Mouse (Mus musculus) limb, embryonic 14.5 days (tissue): ENCODE data around the gene Tubb5. TPM values are rescaled to one million over a fixed set of nuclear protein-coding genes. Genes with fewer than 3 reads are reported as not detected.

Experiments
- ATAC-seq: fragments of 200-750 bp; cut with Nextera tagmentation; 2 replicates; pipeline ENCODE4 v1.8.0; 2017; ENCODE audit warnings: low read depth, moderate number of reproducible peaks, moderate TSS enrichment; ENCODE audit not compliant: low FRiP score
- DNase-seq: peaks from one replicate; pipeline ENCODE4 v3.0.0-alpha.2; 2015; ENCODE audit warnings: low spot score
- H3K27ac ChIP-seq: fragments of 300-500 bp; sonication (generic); replicated peaks from 2 replicates; pipeline ENCODE4 v1.5.1; 2014; ENCODE audit warnings: low read depth, mild to moderate bottlenecking, low read length, moderate library complexity, mixed read lengths
- H3K27me3 ChIP-seq: fragments of 300-500 bp; sonication (generic); 2 replicates; pipeline ENCODE4 v1.6.1; 2014; ENCODE audit warnings: low read length, mixed read lengths; ENCODE audit not compliant: control insufficient read depth, insufficient read depth
- H3K36me3 ChIP-seq: fragments of 300-500 bp; sonication (generic); 2 replicates; pipeline ENCODE4 v1.6.1; 2014; ENCODE audit warnings: mild to moderate bottlenecking, low read length, moderate library complexity, mixed read lengths; ENCODE audit not compliant: control insufficient read depth, insufficient read depth
- H3K4me1 ChIP-seq: fragments of 300-500 bp; sonication (generic); 2 replicates; pipeline ENCODE4 v1.6.1; 2014; ENCODE audit warnings: antibody characterized with exemption, low read length, mixed read lengths; ENCODE audit not compliant: control insufficient read depth, insufficient read depth
- H3K4me2 ChIP-seq: fragments of 300-500 bp; sonication (generic); replicated peaks from 2 replicates; pipeline ENCODE4 v1.6.1; 2014; ENCODE audit warnings: low read depth, mild to moderate bottlenecking, low read length, moderate library complexity; ENCODE audit not compliant: severe bottlenecking
- H3K4me3 ChIP-seq: fragments of 300-500 bp; sonication (generic); replicated peaks from 2 replicates; pipeline ENCODE4 v1.5.1; 2014; ENCODE audit warnings: low read length
- H3K9ac ChIP-seq: fragments of 300-500 bp; sonication (generic); 2 replicates; pipeline ENCODE4 v1.6.1; 2014; ENCODE audit warnings: mild to moderate bottlenecking, low read depth, low read length, moderate library complexity; ENCODE audit not compliant: severe bottlenecking
- H3K9me3 ChIP-seq: fragments of 300-500 bp; sonication (generic); 2 replicates; pipeline ENCODE4 v1.6.1; 2016; ENCODE audit warnings: low read length; ENCODE audit not compliant: control insufficient read depth
- POLR2A ChIP-seq: fragments of 200-500 bp; IDR thresholded peaks from 2 replicates; pipeline ENCODE4 v1.8.0; 2012; ENCODE audit warnings: inconsistent platforms, mild to moderate bottlenecking, moderate library complexity, borderline replicate concordance; ENCODE audit not compliant: insufficient read depth, insufficient read length; ENCODE audit errors: extremely low read depth
- WGBS: fragments of 180-500 bp; shearing (Covaris S2); extraction: QIAGEN DNeasy Blood & Tissue Kit; methylation state at CpG from one replicate; pipeline ENCODE4 v1.1.7; 2014; 5-methylcytosine and 5-hydroxymethylcytosine counted together
- polyA plus RNA-seq, 2 experiments: library from polyadenylated mRNA; depleted of rRNA in 1 of 2; stranded (reverse) in 1 of 2; unstranded in 1 of 2; fragments of >200 nt; fragmentation: Nextera tagmentation in 1 of 2; extraction: Ambion mirVana in 1 of 2; gene quantifications; 2 replicates each; pipeline versions ENCODE4 v1.2.1 to v1.2.3; 2012 to 2014

Tubb5 gene
- polyA plus RNA-seq, 2 experiments, result 808 to 1,341 TPM

- no peak overlapping the region for H3K27ac ChIP-seq
- H3K4me1 ChIP-seq, result no peaks in the 10 kb centered on the region
- H3K36me3 ChIP-seq, result no peaks in the 10 kb centered on the region
- H3K27me3 ChIP-seq, result no peaks in the 10 kb centered on the region
- DNase-seq, result no peak
- no peak overlapping the region for H3K4me3 ChIP-seq
- no peak for TF ChIP-seq POLR2A
- whole genome bisulfite sequencing, result 91% methylated on average over 4 of the region's 4 CpGs
- H3K9me3 ChIP-seq, result no peaks in the 10 kb centered on the region
- H3K4me2 ChIP-seq, result no peak overlapping the region
- H3K9ac ChIP-seq, result no peak overlapping the region
- ATAC-seq, result no peak
These were observed 34.2 kb downstream of the Tubb5 start for GRCm38 (mm10) chr17:35803858-35804399.

GRCm38 (mm10) chr17:35803020-35803419 lies 35.1 kb downstream of the Tubb5 start:
- 0 out of 2 replicates have a peak, but pooled peaks cover 5% of the 10 kb centered on the region for H3K9me3 ChIP-seq
- ATAC-seq, result no peak
- H3K27me3 ChIP-seq, result no peaks in the 10 kb centered on the region
- H3K27ac ChIP-seq, result no peak overlapping the region
- peak; percentile 47 for DNase-seq
- TF ChIP-seq POLR2A, result no peak
- no peak overlapping the region for H3K4me3 ChIP-seq
- H3K4me2 ChIP-seq, result no peak overlapping the region
- H3K36me3 ChIP-seq, result no peaks in the 10 kb centered on the region
- no peaks in the 10 kb centered on the region for H3K4me1 ChIP-seq
- H3K9ac ChIP-seq, result no peak overlapping the region
- WGBS, result 63% methylated on average over 6 of the region's 6 CpGs

- Histone ChIP-seq H3K4me1 (no peaks in the 10 kb centered on the region), H3K36me3 (no peaks in the 10 kb centered on the region), H3K9ac (no peak overlapping the region), H3K4me2 (no peak overlapping the region), H3K27ac (no peak overlapping the region), H3K4me3 (no peak overlapping the region), H3K9me3 (0 out of 2 replicates have a peak, but pooled peaks cover 5% of the 10 kb centered on the region), H3K27me3 (no peaks in the 10 kb centered on the region)
- TF ChIP-seq POLR2A, result no peak
- DNase-seq, result no peak
- no peak for ATAC-seq
- 71% methylated on average over 2 of the region's 2 CpGs for WGBS
These were observed 37.2 kb downstream of the Tubb5 start for GRCm38 (mm10) chr17:35800905-35801304.

GRCm38 (mm10) chr17:35796835-35797234 lies 41.3 kb downstream of the Tubb5 start:
- Histone ChIP-seq H3K9ac (no peak overlapping the region), H3K9me3 (0 out of 2 replicates have a peak, but pooled peaks cover 5% of the 10 kb centered on the region), H3K4me1 (no peaks in the 10 kb centered on the region), H3K27me3 (no peaks in the 10 kb centered on the region), H3K27ac (no peak overlapping the region), H3K4me2 (no peak overlapping the region), H3K4me3 (no peak overlapping the region), H3K36me3 (no peaks in the 10 kb centered on the region)
- 50% methylated on average over 5 of the region's 5 CpGs for WGBS
- no peak for DNase-seq
- no peak for ATAC-seq
- TF ChIP-seq POLR2A, result no peak

- no peak overlapping the region for H3K27ac ChIP-seq
- ATAC-seq (no peak), DNase-seq (no peak)
- WGBS, result 82% methylated on average over 6 of the region's 6 CpGs
- H3K36me3 ChIP-seq, result no peaks in the 10 kb centered on the region
- no peak overlapping the region for H3K4me3 ChIP-seq
- H3K4me2 ChIP-seq, result no peak overlapping the region
- H3K9ac ChIP-seq, result no peak overlapping the region
- H3K9me3 ChIP-seq, result 0 out of 2 replicates have a peak, but pooled peaks cover 5% of the 10 kb centered on the region
- H3K4me1 ChIP-seq, result no peaks in the 10 kb centered on the region
- TF ChIP-seq POLR2A, result no peak
- H3K27me3 ChIP-seq, result no peaks in the 10 kb centered on the region
These were observed 42.5 kb downstream of the Tubb5 start for GRCm38 (mm10) chr17:35795656-35796055.

- no peak overlapping the region for H3K4me3 ChIP-seq
- no peak for TF ChIP-seq POLR2A
- no peak overlapping the region for H3K4me2 ChIP-seq
- WGBS, result 62% methylated on average over 2 of the region's 2 CpGs
- H3K9me3 ChIP-seq, result 0 out of 2 replicates have a peak, but pooled peaks cover 5% of the 10 kb centered on the region
- ATAC-seq (no peak), DNase-seq (no peak)
- no peaks in the 10 kb centered on the region for H3K4me1 ChIP-seq
- H3K27me3 ChIP-seq, result no peaks in the 10 kb centered on the region
- H3K9ac ChIP-seq, result no peak overlapping the region
- H3K36me3 ChIP-seq, result no peaks in the 10 kb centered on the region
- H3K27ac ChIP-seq, result no peak overlapping the region
These were observed 43.0 kb downstream of the Tubb5 start for GRCm38 (mm10) chr17:35795099-35795498.
